ENCODE assay signal across 9 mouse cellular contexts in genomic region chr5:129524751-129525150, GRCm38 (mm10). TPM values are rescaled to one million over a fixed set of nuclear protein-coding genes. Genes with fewer than 3 reads are reported as not detected.
A peak's percentile ranks its signal among the peaks of the same experiment; 100 is the strongest.
DNase-seq lines count a peak whose midpoint lies in the region; ATAC-seq lines count a peak whose summit lies in the region.
"Had no signal": no experiment of that assay in that cellular context is flagged by ENCODE, and none has a peak within 500 bp of the region (broad histone marks: within the 10 kb centered on the region; RNA-seq: fewer than 3 reads in every experiment).

No protein-coding gene starts in this region.

- intact Hi-C loops in left cerebral cortex, postnatal 36 days (cut with DNase I) = no loop called here

- peak; percentile 47; the same call in 1 of the 2 replicates for ATAC-seq in frontal cortex, adult (ENCODE audit: low TSS enrichment)

- DNase-seq in frontal cortex, postnatal 25 days (ENCODE audit: low spot score in 2 of 2) = no peak
- peak; percentile 24 for DNase-seq in left cerebral cortex, adult 11 months (ENCODE audit: low spot score)
- no peak for DNase-seq in left cerebral cortex, postnatal 36 days (ENCODE audit: low spot score in 2 of 2)
- DNase-seq in 3134 (ENCODE audit: extremely low read depth, insufficient read length, low spot score) = peak; percentile 50
- DNase-seq in Muller cell, postnatal 12 days (ENCODE audit: inconsistent ontology term) = peak; percentile 55
- DNase-seq in embryo, embryonic 10 days (ENCODE audit: low spot score) = no peak
- no peak for DNase-seq in cerebellum, postnatal 4 days (ENCODE audit: low spot score in 2 of 2)
- DNase-seq: cerebellum, adult 2 months had no signal

RNA-seq across cellular contexts. Expression of gene Sfswap, which starts 23.7 kb away (rescaled TPM):
- total RNA-seq in left cerebral cortex, postnatal 36 days (2021) = 100 to 1,000 TPM in 1 of 2 experiments, 10 to 100 TPM in 1; 69.5 to 115 TPM

RNA-seq across cellular contexts. Expression of gene Mmp17, which starts 59.2 kb away (rescaled TPM):
- total RNA-seq in left cerebral cortex, postnatal 36 days (2021) = 100 to 1,000 TPM; 112 to 116 TPM

Comparison
In these comparisons a context has a peak if more than half of its experiments do, and no peak if none do; other contexts are left out.
1. DNase-seq: peak in left cerebral cortex, adult 11 months (single experiment), 3134 (single experiment) and Muller cell, postnatal 12 days (single experiment); none in frontal cortex, postnatal 25 days (0 of 2), left cerebral cortex, postnatal 36 days (0 of 2), embryo, embryonic 10 days (single experiment) and cerebellum, postnatal 4 days (0 of 2).